ENCODE assay signal across 22 mouse cellular contexts in genomic region chr6:97500246-97500645, GRCm38 (mm10).
DNase-seq lines count a peak whose midpoint lies in the region; ATAC-seq lines count a peak whose summit lies in the region.
"Had no signal": no experiment of that assay in that cellular context is flagged by ENCODE, and none has a peak within 500 bp of the region (broad histone marks: within the 10 kb centered on the region; RNA-seq: fewer than 3 reads in every experiment).

No protein-coding gene starts in this region.

- DNase-seq in frontal cortex, adult 2 months (ENCODE audit: extremely low spot score in 1 of 2, low spot score in 1 of 2), result no peak
- DNase-seq in brain, adult 2 months (ENCODE audit: low read depth, low spot score), result peak; percentile 20
- DNase-seq in retina, postnatal 7 days (ENCODE audit: low read depth, low spot score), result peak; percentile 71
- no peak for DNase-seq in heart, adult 9 months (ENCODE audit: low spot score in 2 of 2)
- DNase-seq: adrenal gland, adult 8-10 months; adrenal gland, postnatal 14 days; adrenal gland, postnatal 36 days; B cell, adult 2 months; cerebellum, adult 11 months; cerebellum, adult 18-20 months; cerebellum, adult 8-10 months; cerebellum, adult 9-11 months; cerebellum, postnatal 14 days; cerebellum, postnatal 36 days; embryo, embryonic 11 days; forebrain, postnatal 0 days had no signal

- ATAC-seq in frontal cortex, adult (ENCODE audit: low TSS enrichment), result peak; percentile 55; the same call in 1 of the 2 replicates
- ATAC-seq: activated CD4-positive, CD25-positive, alpha-beta regulatory T cell, adult 4 months; CD4-positive, CD25-positive, alpha-beta regulatory T cell, adult 4 months; forebrain, embryonic 13.5 days; forebrain, embryonic 15.5 days; forebrain, postnatal 0 days; Patski had no signal

Comparison
In these comparisons a context has a peak if more than half of its experiments do, and no peak if none do; other contexts are left out.
1. DNase-seq: peak in brain, adult 2 months (single experiment) and retina, postnatal 7 days (single experiment); none in frontal cortex, adult 2 months (0 of 2) and heart, adult 9 months (0 of 2).